Mouse (Mus musculus) neural tube, embryonic 14.5 days (tissue): ENCODE results near the gene Lamb3. TPM values are rescaled to one million over a fixed set of nuclear protein-coding genes. Genes with fewer than 3 reads are reported as not detected.
"Not testable (repeated sequence)": the region's sequence is repeated elsewhere in the genome, so short reads cannot be mapped to it uniquely, and the experiment has no call there.

Experiments used
- ATAC-seq: fragments of 200-750 bp; cut with Nextera tagmentation; 2 replicates; pipeline ENCODE4 v1.8.0; 2017; ENCODE audit warnings: low read depth, mild to moderate bottlenecking, moderate TSS enrichment, moderate library complexity
- H3K27ac ChIP-seq: fragments of 300-500 bp; sonication (generic); 2 replicates; pipeline ENCODE4 v1.5.1; 2014; ENCODE audit warnings: low read depth, mild to moderate bottlenecking, control low read depth, low read length, moderate library complexity, mixed read lengths
- H3K27me3 ChIP-seq: fragments of 300-500 bp; sonication (generic); 2 replicates; pipeline ENCODE4 v1.6.1; 2014; ENCODE audit warnings: low read length; ENCODE audit not compliant: control insufficient read depth, insufficient read depth
- H3K36me3 ChIP-seq: fragments of 300-500 bp; sonication (generic); 2 replicates; pipeline ENCODE4 v1.6.1; 2014; ENCODE audit warnings: low read length, mixed read lengths; ENCODE audit not compliant: control insufficient read depth, insufficient read depth
- H3K4me1 ChIP-seq: fragments of 300-500 bp; sonication (generic); 2 replicates; pipeline ENCODE4 v1.6.1; 2014; ENCODE audit warnings: low read length; ENCODE audit not compliant: control insufficient read depth, insufficient read depth
- H3K4me2 ChIP-seq: fragments of 300-500 bp; sonication (generic); 2 replicates; pipeline ENCODE4 v1.6.1; 2014; ENCODE audit warnings: mild to moderate bottlenecking, low read depth, low read length, control low read depth
- H3K4me3 ChIP-seq: fragments of 300-500 bp; sonication (generic); 2 replicates; pipeline ENCODE4 v1.5.1; 2014; ENCODE audit warnings: low read depth, low read length, control low read depth, mixed read lengths
- H3K9ac ChIP-seq: fragments of 300-500 bp; sonication (generic); replicated peaks from 2 replicates; pipeline ENCODE4 v1.6.1; 2014; ENCODE audit warnings: low read depth, mild to moderate bottlenecking, control low read depth, low read length, mixed read lengths
- H3K9me3 ChIP-seq: fragments of 300-500 bp; sonication (generic); 2 replicates; pipeline ENCODE4 v1.6.1; 2016; ENCODE audit warnings: low read length; ENCODE audit not compliant: control insufficient read depth
- WGBS: fragments of 180-500 bp; shearing (Covaris S2); extraction: QIAGEN DNeasy Blood & Tissue Kit; methylation state at CpG from one replicate; pipeline ENCODE4 v1.1.7; 2014; 5-methylcytosine and 5-hydroxymethylcytosine counted together
- polyA plus RNA-seq: library from polyadenylated mRNA; unstranded; fragments of >200 nt; fragmentation: Nextera tagmentation; extraction: Ambion mirVana; gene quantifications from 2 replicates; pipeline ENCODE4 v1.2.1, GENCODE M21; 2014

Gene Lamb3
- polyA plus RNA-seq, 1 experiment from 2014 or later, result 0.23 TPM

DNA sequence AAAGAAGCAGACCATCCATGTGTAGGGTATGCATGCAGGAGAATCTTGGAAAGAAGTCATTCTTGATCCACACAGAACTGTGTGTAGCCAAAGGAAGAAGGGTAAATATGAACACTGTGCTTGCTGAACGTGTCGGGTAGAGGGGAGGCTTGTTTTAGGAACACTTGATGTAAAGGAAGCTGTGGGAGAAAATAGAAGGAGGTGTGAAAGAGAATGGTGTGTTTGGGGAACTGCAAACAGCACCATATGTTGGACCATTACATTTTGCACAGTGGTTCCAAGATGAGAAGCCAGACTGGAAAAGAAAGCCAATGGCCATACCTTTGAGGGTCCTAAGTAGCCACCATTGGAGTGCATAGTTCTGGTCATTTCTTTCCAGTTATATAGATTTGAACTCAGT is 42.5 kb downstream of the Lamb3 start:
- H3K4me3 ChIP-seq, result no peak overlapping the region
- H3K9me3 ChIP-seq, result no peaks in the 10 kb centered on the region
- H3K27me3 ChIP-seq, result no peaks in the 10 kb centered on the region
- no peak overlapping the region for H3K27ac ChIP-seq
- no peak overlapping the region for H3K4me2 ChIP-seq
- 87% methylated on average over 2 of the region's 2 CpGs for WGBS
- H3K4me1 ChIP-seq, result peaks cover 4% of the 10 kb centered on the region; the same call in 1 of the 2 replicates
- H3K9ac ChIP-seq, result no peak overlapping the region
- no peak for ATAC-seq
- H3K36me3 ChIP-seq, result no peaks in the 10 kb centered on the region

DNA sequence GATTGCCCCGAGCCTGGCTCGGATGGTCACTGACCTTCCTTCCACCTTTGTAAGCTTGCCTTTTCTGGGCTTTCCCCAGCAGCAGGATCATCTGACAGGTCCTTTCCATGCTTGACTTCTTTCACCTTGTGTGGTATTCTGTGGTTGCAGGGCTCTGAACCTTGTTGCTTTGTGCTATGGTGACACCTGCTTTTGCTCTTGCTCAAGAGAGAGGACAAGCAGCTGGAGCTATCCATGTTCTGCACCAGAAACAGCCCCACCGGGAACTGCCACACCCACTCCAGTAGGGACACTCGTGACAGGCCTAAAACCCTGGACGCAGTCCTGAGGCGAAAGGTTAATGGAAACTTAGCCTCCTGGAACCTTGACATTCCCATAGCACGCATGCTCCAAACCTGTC is 43.9 kb downstream of the Lamb3 start:
- H3K9ac ChIP-seq, result no peak overlapping the region
- no peaks in the 10 kb centered on the region for H3K36me3 ChIP-seq
- no peak overlapping the region for H3K27ac ChIP-seq
- WGBS, result 87% methylated on average over 7 of the region's 7 CpGs
- no peak overlapping the region for H3K4me2 ChIP-seq
- H3K9me3 ChIP-seq, result no peaks in the 10 kb centered on the region
- H3K4me3 ChIP-seq, result no peak overlapping the region
- no peaks in the 10 kb centered on the region for H3K27me3 ChIP-seq
- ATAC-seq, result no peak
- peaks cover 4% of the 10 kb centered on the region; the same call in 1 of the 2 replicates for H3K4me1 ChIP-seq

DNA sequence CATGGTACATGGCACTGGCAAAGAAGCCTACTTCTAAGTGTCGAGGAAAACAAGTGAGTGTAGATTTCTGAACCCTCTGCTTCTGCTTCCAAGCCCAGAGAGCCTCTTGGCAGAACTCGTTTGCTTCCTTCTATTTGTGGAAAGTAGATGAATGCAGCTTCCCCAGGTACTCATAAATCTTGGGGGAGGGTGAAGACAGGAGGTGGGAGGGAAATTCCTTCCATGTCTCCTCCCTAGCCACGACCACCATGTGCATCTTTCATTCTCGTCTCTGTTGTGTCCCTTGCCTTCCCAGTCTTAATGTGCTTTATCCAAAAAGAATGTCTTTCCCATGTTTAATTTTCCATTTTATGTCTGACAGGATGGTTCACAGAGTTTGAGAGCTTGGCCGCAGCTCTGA is 45.1 kb downstream of the Lamb3 start:
- WGBS, result 34% methylated on average over 5 of the region's 5 CpGs
- no peaks in the 10 kb centered on the region for H3K36me3 ChIP-seq
- ATAC-seq, result no peak
- no peak overlapping the region for H3K4me3 ChIP-seq
- H3K4me2 ChIP-seq, result no peak overlapping the region
- H3K27ac ChIP-seq, result no peak overlapping the region
- no peaks in the 10 kb centered on the region for H3K9me3 ChIP-seq
- H3K27me3 ChIP-seq, result no peaks in the 10 kb centered on the region
- no peak overlapping the region for H3K9ac ChIP-seq
- H3K4me1 ChIP-seq, result peaks cover 4% of the 10 kb centered on the region; the same call in 1 of the 2 replicates

DNA sequence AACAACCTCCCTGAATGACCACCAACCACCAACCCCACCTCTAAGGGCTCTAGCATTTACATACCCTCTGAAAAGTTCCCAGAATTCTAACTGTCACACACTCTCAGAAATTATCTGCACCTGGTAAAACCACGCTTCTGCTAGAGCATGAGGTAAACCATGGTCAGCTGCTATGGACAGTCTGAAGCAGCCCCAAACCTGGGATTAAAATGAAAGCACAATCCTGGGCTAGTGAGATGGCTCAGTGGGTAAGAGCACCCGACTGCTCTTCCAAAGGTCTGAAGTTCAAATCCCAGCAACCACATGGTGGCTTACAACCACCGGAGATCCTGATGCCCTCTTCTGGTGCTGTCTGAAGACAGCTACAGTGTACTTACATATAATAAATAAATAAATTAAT is 46.4 kb downstream of the Lamb3 start:
- not testable (repeated sequence) for ATAC-seq, H3K9me3 ChIP-seq
- WGBS, result 76% methylated on average over 3 of the region's 3 CpGs

DNA sequence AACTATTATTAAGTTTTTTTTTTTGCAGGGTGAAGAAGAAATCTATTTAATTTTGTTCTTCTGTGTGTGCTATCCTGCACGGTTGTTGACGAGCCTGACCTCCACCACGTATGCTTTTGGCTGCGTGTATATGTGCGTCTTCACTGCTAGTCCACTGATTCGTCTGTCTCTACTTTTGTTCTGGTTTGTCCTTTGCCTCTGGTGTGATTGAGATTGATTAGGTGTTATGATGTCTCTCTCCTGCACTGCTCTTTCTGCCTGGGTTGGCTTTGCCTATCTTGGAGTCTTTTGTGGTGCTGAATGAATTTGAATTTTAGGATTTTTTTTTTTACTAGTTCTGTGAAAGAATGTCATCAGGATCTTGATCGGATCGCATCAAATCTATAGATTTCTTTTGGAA is 47.5 kb downstream of the Lamb3 start:
- H3K9ac ChIP-seq, result no peak overlapping the region
- WGBS, result 64% methylated on average over 8 of the region's 8 CpGs
- H3K4me2 ChIP-seq, result no peak overlapping the region
- no peak for ATAC-seq
- no peak overlapping the region for H3K4me3 ChIP-seq
- H3K9me3 ChIP-seq, result no peaks in the 10 kb centered on the region
- no peaks in the 10 kb centered on the region for H3K27me3 ChIP-seq
- peaks cover 4% of the 10 kb centered on the region; the same call in 1 of the 2 replicates for H3K4me1 ChIP-seq
- no peaks in the 10 kb centered on the region for H3K36me3 ChIP-seq
- no peak overlapping the region for H3K27ac ChIP-seq

More for the DNA sequence above, 46.4 kb downstream of the Lamb3 start:
- H3K27me3 ChIP-seq, H3K9ac ChIP-seq, H3K4me1 ChIP-seq, H3K27ac ChIP-seq, H3K4me3 ChIP-seq, H3K36me3 ChIP-seq, H3K4me2 ChIP-seq: not testable (repeated sequence)

DNA sequence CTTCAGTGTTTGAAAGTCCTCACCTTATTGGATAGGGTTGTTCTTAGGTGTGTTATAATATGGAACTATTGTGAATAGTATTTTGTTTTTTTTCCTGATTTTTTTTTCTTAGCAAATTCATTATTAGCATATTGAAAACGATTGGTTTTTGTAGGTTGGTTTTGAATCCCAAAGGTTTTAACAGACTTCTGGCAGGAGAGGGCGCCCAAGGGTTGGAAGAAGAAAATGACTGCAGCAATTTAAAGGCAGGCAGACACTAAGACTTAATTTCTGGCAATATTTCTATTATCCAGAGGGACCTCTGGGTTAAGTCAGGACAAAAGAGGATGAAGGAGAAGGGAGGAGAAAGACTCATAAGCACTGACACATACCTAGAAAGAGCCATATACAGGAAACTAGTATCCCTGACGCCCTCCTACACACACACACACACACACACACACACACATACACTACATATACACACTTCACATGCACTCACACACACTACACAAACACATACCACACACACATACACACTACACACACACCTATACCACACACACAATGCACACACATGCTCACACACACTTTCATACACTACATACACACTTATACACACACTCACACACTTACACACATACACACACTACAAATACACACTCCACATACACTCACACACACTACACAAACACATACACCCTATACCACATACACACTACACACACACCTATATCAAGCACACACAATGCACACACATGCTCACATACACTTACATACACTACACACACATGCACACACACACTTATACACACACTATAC is 48.2 kb downstream of the Lamb3 start:
- Histone ChIP-seq H3K4me1 (peaks cover 4% of the 10 kb centered on the region; the same call in 1 of the 2 replicates), H3K9ac (no peak overlapping the region), H3K27ac (no peak overlapping the region), H3K9me3 (no peaks in the 10 kb centered on the region), H3K36me3 (no peaks in the 10 kb centered on the region), H3K27me3 (no peaks in the 10 kb centered on the region), H3K4me2 (no peak overlapping the region), H3K4me3 (no peak overlapping the region)
- ATAC-seq, result peak; percentile 54
- 37% methylated on average over 3 of the region's 3 CpGs for WGBS

DNA sequence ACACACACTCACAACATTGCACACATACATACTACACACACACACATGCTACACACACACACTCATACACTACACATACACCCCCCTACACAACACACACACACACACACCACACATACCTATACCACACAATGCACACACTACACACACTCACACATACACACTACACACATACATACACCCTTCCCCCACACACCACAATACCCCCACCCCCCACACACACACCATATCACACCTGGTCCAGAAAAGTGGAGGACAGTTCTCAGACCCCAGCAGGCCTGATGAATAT is 48.7 kb downstream of the Lamb3 start:
- no peaks in the 10 kb centered on the region for H3K27me3 ChIP-seq
- ATAC-seq, result peak; percentile 31; the same call in 1 of the 2 replicates
- no peaks in the 10 kb centered on the region for H3K36me3 ChIP-seq
- H3K9me3 ChIP-seq, result no peaks in the 10 kb centered on the region
- H3K27ac ChIP-seq, result no peak overlapping the region
- H3K9ac ChIP-seq, result no peak overlapping the region
- H3K4me3 ChIP-seq, result no peak overlapping the region
- H3K4me2 ChIP-seq, result no peak overlapping the region
- peaks cover 4% of the 10 kb centered on the region; the same call in 1 of the 2 replicates for H3K4me1 ChIP-seq

DNA sequence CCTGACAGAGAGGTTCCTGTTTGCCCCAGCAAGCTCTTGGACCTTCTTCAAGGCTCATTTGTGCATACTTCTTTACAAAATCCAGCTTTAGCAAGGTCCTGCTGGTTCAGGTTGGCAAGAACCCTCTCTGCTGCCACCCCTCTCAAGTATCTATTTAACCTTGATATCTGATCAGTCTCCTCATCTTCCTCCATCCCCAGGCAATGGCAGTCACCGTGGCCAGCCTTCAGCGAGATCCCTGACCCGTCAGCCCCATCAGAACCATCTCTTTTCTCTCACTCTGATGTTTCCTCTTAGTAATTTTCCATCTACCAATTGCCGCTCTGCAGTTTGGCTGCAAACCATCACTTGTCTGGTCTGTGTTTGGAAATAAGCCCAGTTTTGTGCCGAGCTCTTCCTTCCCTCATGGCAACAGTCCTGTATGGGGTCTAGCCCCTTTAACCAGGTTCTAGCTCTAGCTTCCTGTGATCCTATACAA is 49.2 kb downstream of the Lamb3 start:
- H3K4me1 ChIP-seq, result peaks cover 4% of the 10 kb centered on the region; the same call in 1 of the 2 replicates
- H3K4me2 ChIP-seq, result no peak overlapping the region
- no peak overlapping the region for H3K4me3 ChIP-seq
- H3K27ac ChIP-seq, result no peak overlapping the region
- H3K9me3 ChIP-seq, result no peaks in the 10 kb centered on the region
- H3K27me3 ChIP-seq, result no peaks in the 10 kb centered on the region
- H3K9ac ChIP-seq, result no peak overlapping the region
- ATAC-seq, result no peak
- no peaks in the 10 kb centered on the region for H3K36me3 ChIP-seq
- 73% methylated on average over 5 of the region's 5 CpGs for WGBS

DNA sequence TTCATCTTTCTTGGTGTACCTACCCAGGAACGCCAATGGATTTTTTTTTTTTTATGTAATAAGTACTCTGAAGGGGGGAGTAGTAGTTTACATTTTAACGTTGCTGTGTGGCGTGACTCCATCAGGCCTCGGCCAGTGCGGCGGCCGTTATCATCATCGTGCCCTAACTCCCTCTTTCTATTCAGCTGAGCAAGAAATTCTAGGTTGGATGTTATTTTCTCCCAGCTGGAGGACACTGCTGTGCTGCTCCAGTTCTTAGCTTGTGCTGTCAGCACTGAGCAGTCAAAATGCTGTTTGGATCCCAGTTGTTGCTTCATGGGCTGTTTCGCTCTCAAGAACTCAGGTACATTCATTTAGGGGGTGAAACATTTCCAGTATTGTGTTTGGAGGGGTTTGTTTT is 52.1 kb downstream of the Lamb3 start:
- Histone ChIP-seq H3K4me1 (no peaks in the 10 kb centered on the region), H3K27ac (no peak overlapping the region), H3K36me3 (no peaks in the 10 kb centered on the region), H3K4me2 (no peak overlapping the region), H3K27me3 (no peaks in the 10 kb centered on the region), H3K9me3 (no peaks in the 10 kb centered on the region), H3K4me3 (no peak overlapping the region), H3K9ac (no peak overlapping the region)
- 91% methylated on average over 9 of the region's 9 CpGs for WGBS
- no peak for ATAC-seq
